Mouse (Mus musculus): ENCODE measurements at regions not wholly inside any gene's neighbourhood (a gene's known extent, or its start where the extent isn't known, plus 50 kb on each side); places are given as distances from the start of the nearest gene placed in this dataset.

DNA sequence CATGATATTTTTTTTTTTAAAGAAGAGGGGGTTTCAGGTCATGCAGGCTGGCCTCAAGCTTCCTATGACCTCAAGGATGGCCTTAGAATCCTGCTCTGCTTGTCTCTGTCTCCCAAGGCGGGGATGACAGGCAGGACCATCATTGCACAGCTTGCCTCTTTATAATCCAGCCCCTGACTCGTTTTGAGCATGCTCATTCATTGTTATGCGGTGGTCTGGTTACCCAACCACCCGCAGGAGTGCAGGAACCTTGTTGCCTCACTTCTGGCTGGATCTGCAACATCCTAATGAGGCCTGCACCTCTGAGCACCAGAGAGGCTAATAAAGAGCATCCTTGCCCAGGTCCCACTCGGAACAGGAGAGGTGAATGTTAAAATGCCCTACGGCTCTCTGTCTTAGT is 63.4 kb downstream of the Irf2bpl start:
- WGBS, result 34% methylated on average over 6 of the region's 6 CpGs
- Histone ChIP-seq H3K4me3 (replicated peaks; ENCODE audit: low read length) (no peak overlapping the region), H3K27ac (peak overlapping the region; percentile 68), H3K27me3 (ENCODE audit: control insufficient read depth, insufficient read depth, low read length) (no peaks in the 10 kb centered on the region), H3K9ac (no peak overlapping the region), H3K4me1 (replicated peaks; ENCODE audit: control insufficient read depth, insufficient read depth, low read length) (peaks cover 74% of the 10 kb centered on the region), H3K9me3 (ENCODE audit: control insufficient read depth, low read length) (no peaks in the 10 kb centered on the region), H3K36me3 (replicated peaks; ENCODE audit: control insufficient read depth, insufficient read depth) (no peaks in the 10 kb centered on the region), H3K4me2 (replicated peaks) (no peak overlapping the region)
- ATAC-seq (ENCODE audit: low FRiP score) (no peak), DNase-seq (ENCODE audit: low spot score) (no peak)

DNA sequence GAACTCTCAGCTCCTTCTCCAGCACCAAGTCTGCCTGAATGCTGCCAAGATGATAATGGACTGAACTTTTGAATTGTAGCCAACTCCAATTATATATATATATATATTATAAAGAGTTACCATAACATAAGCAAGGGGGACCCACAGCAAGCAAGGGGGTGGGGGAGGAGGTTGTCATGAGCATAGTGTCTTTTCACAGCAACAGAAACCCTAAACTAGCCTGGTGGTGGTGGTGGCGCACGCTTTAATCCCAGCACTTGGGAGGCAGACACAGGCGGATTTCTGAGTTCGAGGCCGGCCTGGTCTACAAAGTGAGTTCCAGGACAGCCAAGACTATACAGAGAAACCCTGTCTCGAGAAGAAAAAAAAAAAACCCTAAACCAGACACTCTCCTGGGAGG is 65.0 kb downstream of the Irf2bpl start:
- no peak overlapping the region for H3K9ac ChIP-seq
- H3K27ac ChIP-seq, result no peak overlapping the region
- H3K9me3 ChIP-seq (ENCODE audit: control insufficient read depth, low read length), result no peaks in the 10 kb centered on the region
- no peak overlapping the region for H3K4me3 ChIP-seq (replicated peaks; ENCODE audit: low read length)
- peaks cover 77% of the 10 kb centered on the region for H3K4me1 ChIP-seq (replicated peaks; ENCODE audit: control insufficient read depth, insufficient read depth, low read length)
- no peak overlapping the region for H3K4me2 ChIP-seq (replicated peaks)
- WGBS, result 94% methylated on average over 6 of the region's 6 CpGs
- DNase-seq (ENCODE audit: low spot score) (no peak), ATAC-seq (ENCODE audit: low FRiP score) (no peak)
- no peaks in the 10 kb centered on the region for H3K36me3 ChIP-seq (replicated peaks; ENCODE audit: control insufficient read depth, insufficient read depth)
- H3K27me3 ChIP-seq (ENCODE audit: control insufficient read depth, insufficient read depth, low read length), result no peaks in the 10 kb centered on the region

DNA sequence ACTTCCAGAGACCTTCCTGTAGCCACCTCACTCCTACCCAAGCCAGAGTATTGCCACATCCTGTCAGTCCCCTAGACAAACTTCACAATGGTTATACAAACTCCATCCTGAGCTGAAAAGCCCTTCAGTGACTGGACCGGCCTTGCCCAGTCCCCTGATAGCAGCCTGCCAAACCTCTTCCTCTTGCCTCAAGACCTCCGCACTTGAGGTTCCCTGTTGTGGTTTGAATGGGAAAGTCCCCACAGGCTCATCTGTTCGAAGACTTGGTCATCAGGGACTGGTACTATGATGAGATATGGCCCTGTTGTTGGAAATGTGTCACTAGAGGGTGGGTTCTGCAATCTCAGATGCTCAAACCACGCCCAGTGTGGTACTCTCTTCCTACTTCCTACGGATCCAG is 65.4 kb downstream of the Irf2bpl start:
- Histone ChIP-seq H3K4me3 (replicated peaks; ENCODE audit: low read length) (no peak overlapping the region), H3K9me3 (ENCODE audit: control insufficient read depth, low read length) (no peaks in the 10 kb centered on the region), H3K4me1 (replicated peaks; ENCODE audit: control insufficient read depth, insufficient read depth, low read length) (peaks cover 76% of the 10 kb centered on the region), H3K9ac (no peak overlapping the region), H3K27me3 (ENCODE audit: control insufficient read depth, insufficient read depth, low read length) (no peaks in the 10 kb centered on the region), H3K36me3 (replicated peaks; ENCODE audit: control insufficient read depth, insufficient read depth) (no peaks in the 10 kb centered on the region), H3K27ac (no peak overlapping the region), H3K4me2 (replicated peaks) (no peak overlapping the region)
- WGBS, result 86% methylated on average over 5 of the region's 5 CpGs
- ATAC-seq (ENCODE audit: low FRiP score) (no peak), DNase-seq (ENCODE audit: low spot score) (no peak)

- WGBS, result 35% methylated on average over 2 of the region's 2 CpGs
- H3K27me3 ChIP-seq (ENCODE audit: control insufficient read depth, insufficient read depth, low read length), result no peaks in the 10 kb centered on the region
- no peaks in the 10 kb centered on the region for H3K9me3 ChIP-seq (ENCODE audit: control insufficient read depth, low read length)
- no peak overlapping the region for H3K4me2 ChIP-seq (replicated peaks)
- H3K9ac ChIP-seq, result no peak overlapping the region
- H3K4me1 ChIP-seq (replicated peaks; ENCODE audit: control insufficient read depth, insufficient read depth, low read length), result peaks cover 66% of the 10 kb centered on the region
- peak overlapping the region; percentile 92 for H3K27ac ChIP-seq
- DNase-seq (ENCODE audit: low spot score) (no peak), ATAC-seq (ENCODE audit: low FRiP score) (no peak)
- no peak overlapping the region for H3K4me3 ChIP-seq (replicated peaks; ENCODE audit: low read length)
- no peaks in the 10 kb centered on the region for H3K36me3 ChIP-seq (replicated peaks; ENCODE audit: control insufficient read depth, insufficient read depth)
Measured at GRCm38 (mm10) chr12:86818201-86818600, 66.4 kb downstream of the Irf2bpl start.

DNA sequence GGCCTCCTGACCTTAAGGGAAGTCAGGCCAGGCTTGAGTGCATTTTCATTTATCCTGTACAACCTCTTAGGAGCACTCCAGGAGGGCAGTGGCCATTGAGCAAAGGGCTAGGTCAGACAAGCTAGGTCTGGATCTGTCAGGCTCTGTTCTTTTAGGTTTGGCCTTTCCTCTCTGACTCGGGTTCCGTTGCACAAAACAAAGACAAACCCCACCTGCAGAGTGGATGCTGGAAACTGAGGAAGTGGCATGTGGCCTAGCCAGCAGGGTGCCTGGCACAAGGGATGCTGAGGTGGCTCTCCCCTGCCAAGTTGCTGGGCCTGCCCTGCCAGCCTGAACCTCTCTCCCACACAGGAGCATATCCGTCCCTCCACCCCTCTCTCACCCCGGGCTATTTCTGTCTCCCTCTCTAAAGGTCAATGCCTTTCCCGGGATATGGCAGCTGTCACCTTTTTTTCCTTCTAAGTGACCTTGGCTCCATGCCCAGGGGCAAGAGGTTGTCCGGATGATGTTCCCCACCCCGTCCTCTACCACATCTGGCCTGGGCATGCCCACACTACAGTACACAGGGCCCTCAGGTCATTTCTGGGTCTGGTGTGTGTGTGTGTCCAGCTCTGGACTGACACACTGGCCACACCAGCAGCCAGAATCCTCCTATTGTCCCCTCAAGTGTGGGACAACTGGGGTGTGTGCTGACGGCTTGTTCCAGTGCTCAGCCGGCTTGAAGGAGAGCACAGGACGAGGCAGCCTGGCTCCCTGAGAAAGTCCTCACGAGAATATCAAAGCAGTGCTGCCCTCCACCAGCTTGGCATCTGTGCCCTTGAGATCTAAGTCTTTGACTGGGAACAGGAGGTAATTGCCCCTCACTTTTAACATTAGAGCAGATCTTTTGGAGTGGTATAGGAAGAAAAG is 67.6 kb downstream of the Irf2bpl start:
- peak overlapping the region; percentile 4; the same call in 1 of the 2 replicates for H3K4me2 ChIP-seq (replicated peaks)
- peak overlapping the region; percentile 92 for H3K27ac ChIP-seq
- H3K4me1 ChIP-seq (replicated peaks; ENCODE audit: control insufficient read depth, insufficient read depth, low read length), result peaks cover 59% of the 10 kb centered on the region
- WGBS, result 18% methylated on average over 11 of the region's 11 CpGs
- ATAC-seq (ENCODE audit: low FRiP score), result no peak; the same call in 1 of the 2 replicates
- peak overlapping the region; percentile 22; the same call in 1 of the 2 replicates for H3K9ac ChIP-seq
- H3K36me3 ChIP-seq (replicated peaks; ENCODE audit: control insufficient read depth, insufficient read depth), result no peaks in the 10 kb centered on the region
- no peak overlapping the region for H3K4me3 ChIP-seq (replicated peaks; ENCODE audit: low read length)
- no peak for DNase-seq (ENCODE audit: low spot score)
- H3K9me3 ChIP-seq (ENCODE audit: control insufficient read depth, low read length), result no peaks in the 10 kb centered on the region
- no peaks in the 10 kb centered on the region for H3K27me3 ChIP-seq (ENCODE audit: control insufficient read depth, insufficient read depth, low read length)

GRCm38 (mm10) chr12:86816171-86816701 is 68.4 kb downstream of the Irf2bpl start:
- peak; percentile 90 for ATAC-seq (ENCODE audit: low FRiP score)
- Histone ChIP-seq H3K4me1 (replicated peaks; ENCODE audit: control insufficient read depth, insufficient read depth, low read length) (peaks cover 54% of the 10 kb centered on the region), H3K4me3 (replicated peaks; ENCODE audit: low read length) (no peak overlapping the region), H3K27ac (peak overlapping the region; percentile 92), H3K9me3 (ENCODE audit: control insufficient read depth, low read length) (no peaks in the 10 kb centered on the region), H3K27me3 (ENCODE audit: control insufficient read depth, insufficient read depth, low read length) (no peaks in the 10 kb centered on the region), H3K9ac (peak overlapping the region; percentile 22; the same call in 1 of the 2 replicates), H3K4me2 (replicated peaks) (peak overlapping the region; percentile 4; the same call in 1 of the 2 replicates), H3K36me3 (replicated peaks; ENCODE audit: control insufficient read depth, insufficient read depth) (no peaks in the 10 kb centered on the region)
- peak; percentile 82 for DNase-seq (ENCODE audit: low spot score)
- 0% methylated on average over 6 of the region's 6 CpGs for WGBS

- Histone ChIP-seq H3K4me2 (replicated peaks) (no peak overlapping the region), H3K9me3 (ENCODE audit: control insufficient read depth, low read length) (no peaks in the 10 kb centered on the region), H3K4me3 (replicated peaks; ENCODE audit: low read length) (no peak overlapping the region), H3K4me1 (replicated peaks; ENCODE audit: control insufficient read depth, insufficient read depth, low read length) (peaks cover 62% of the 10 kb centered on the region), H3K27ac (peak overlapping the region; percentile 92), H3K36me3 (replicated peaks; ENCODE audit: control insufficient read depth, insufficient read depth) (no peaks in the 10 kb centered on the region), H3K27me3 (ENCODE audit: control insufficient read depth, insufficient read depth, low read length) (no peaks in the 10 kb centered on the region), H3K9ac (0 out of 2 replicates have a peak overlapping the region, but pooled peaks have one; percentile 21)
- DNase-seq (ENCODE audit: low spot score) (peak; percentile 80), ATAC-seq (ENCODE audit: low FRiP score) (0 out of 2 replicates have a peak, but pooled peaks have one; percentile 14)
- 34% methylated on average over 7 of the region's 7 CpGs for WGBS
Measured at GRCm38 (mm10) chr12:86814740-86815139, 69.9 kb downstream of the Irf2bpl start.
